Mouse (Mus musculus): ENCODE results near the gene Crtc3. TPM values are rescaled to one million over a fixed set of nuclear protein-coding genes. Genes with fewer than 3 reads are reported as not detected.

Gene Crtc3
- total and polyA plus RNA-seq, 3 experiments: 13.6 to 71.9 (median 34.4) TPM

DNA sequence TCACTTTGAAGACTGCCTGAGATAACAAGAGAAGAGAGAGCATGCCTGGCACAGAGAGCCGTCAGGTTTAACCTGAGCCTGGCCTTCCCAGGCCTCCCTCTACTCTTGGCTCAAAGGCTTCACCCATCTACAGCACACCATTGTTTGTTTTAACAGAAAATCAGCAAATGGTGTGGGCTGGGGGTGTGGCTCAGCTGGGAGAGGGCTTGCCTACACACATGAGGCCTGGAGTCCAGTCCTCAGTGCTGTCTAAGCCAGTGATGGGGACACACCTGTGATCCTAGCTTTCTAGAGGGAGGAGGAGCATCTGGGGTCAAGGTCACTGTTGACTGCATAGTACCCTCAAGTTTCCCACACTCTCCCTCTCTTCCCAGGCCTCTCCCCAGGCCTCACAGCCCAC lies 6.0 kb downstream of the Crtc3 start:
- DNase-seq (ENCODE audit: low spot score) (no peak), ATAC-seq (ENCODE audit: extremely low read depth, insufficient number of reproducible peaks, low FRiP score, poor library complexity, severe bottlenecking) (no peak)
- Histone ChIP-seq H3K4me1 (ENCODE audit: insufficient read depth, low read depth, low read length) (peaks cover 67% of the 10 kb centered on the region), H3K9me3 (replicated peaks) (peaks cover 3% of the 10 kb centered on the region; the same call in 1 of the 2 replicates), H3K27me3 (ENCODE audit: insufficient read depth, low read length) (no peaks in the 10 kb centered on the region), H3K4me3 (ENCODE audit: low read depth, low read length) (peak overlapping the region; percentile 16; the same call in 1 of the 2 replicates), H3K36me3 (replicated peaks) (peaks cover 21% of the 10 kb centered on the region)
- no peak for TF ChIP-seq GATA2 (IDR thresholded peaks at IDR 0.05; ENCODE audit: borderline replicate concordance, low read depth, low read length)
- no peak for TF ChIP-seq CTCF (IDR thresholded peaks at IDR 0.05; ENCODE audit: low read depth, low read length)
- no peak for TF ChIP-seq GATA1 (IDR thresholded peaks at IDR 0.05; ENCODE audit: borderline replicate concordance, low read length)
- no peak for TF ChIP-seq TAL1 (conservative IDR thresholded peaks at IDR 0.05; ENCODE audit: low read depth, low read length)

DNA sequence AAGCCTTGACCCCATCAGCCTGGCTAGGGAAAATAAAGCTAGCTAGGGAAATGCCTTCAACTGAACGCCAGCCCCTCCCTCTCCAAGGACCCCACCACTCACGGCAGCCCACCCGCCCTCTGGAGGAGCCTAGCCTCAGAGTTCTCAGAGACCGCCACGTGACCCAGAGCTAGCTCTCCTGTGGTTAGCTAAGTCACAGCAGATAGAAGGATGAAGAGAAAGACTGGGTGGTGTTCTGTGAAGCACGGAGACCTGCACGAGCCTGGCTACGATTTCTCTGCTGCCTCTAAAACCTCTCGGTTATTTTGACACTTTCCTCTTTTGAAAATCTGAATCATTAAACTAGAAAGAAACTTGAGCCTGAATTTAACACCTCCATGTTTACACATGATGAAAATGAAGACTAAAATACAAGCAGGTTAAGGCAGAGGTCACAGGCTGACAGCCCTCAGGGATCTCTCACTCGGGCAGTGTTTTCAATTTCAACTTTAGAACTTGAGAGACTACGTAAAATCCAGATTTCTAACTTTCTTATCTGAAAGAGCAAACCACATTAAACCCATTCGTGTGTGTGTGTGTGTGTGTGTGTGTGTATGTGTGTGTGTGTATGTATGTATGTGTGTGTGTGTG lies 8.3 kb downstream of the Crtc3 start:
- peaks cover 36% of the 10 kb centered on the region for H3K36me3 ChIP-seq (replicated peaks)
- ATAC-seq (ENCODE audit: extremely low read depth, insufficient number of reproducible peaks, low FRiP score, poor library complexity, severe bottlenecking) (peak; percentile 40; the same call in 1 of the 2 replicates), DNase-seq (ENCODE audit: low spot score) (no peak)
- peaks cover 3% of the 10 kb centered on the region; the same call in 1 of the 2 replicates for H3K9me3 ChIP-seq (replicated peaks)
- H3K4me1 ChIP-seq (ENCODE audit: insufficient read depth, low read depth, low read length): peaks cover 62% of the 10 kb centered on the region
- peak overlapping the region; percentile 3; the same call in 1 of the 2 replicates for H3K4me3 ChIP-seq (ENCODE audit: low read depth, low read length)
- H3K27me3 ChIP-seq (ENCODE audit: insufficient read depth, low read length): no peaks in the 10 kb centered on the region
- no peak for TF ChIP-seq POLR2AphosphoS5 (IDR thresholded peaks at IDR 0.05; ENCODE audit: insufficient replicate concordance, low read depth, low read length)
- no peak for TF ChIP-seq GATA2 (IDR thresholded peaks at IDR 0.05; ENCODE audit: borderline replicate concordance, low read depth, low read length)
- no peak for TF ChIP-seq GATA1 (IDR thresholded peaks at IDR 0.05; ENCODE audit: borderline replicate concordance, low read length)
- no peak for TF ChIP-seq CTCF (IDR thresholded peaks at IDR 0.05; ENCODE audit: low read depth, low read length)
- no peak for TF ChIP-seq TAL1 (conservative IDR thresholded peaks at IDR 0.05; ENCODE audit: low read depth, low read length)

DNA sequence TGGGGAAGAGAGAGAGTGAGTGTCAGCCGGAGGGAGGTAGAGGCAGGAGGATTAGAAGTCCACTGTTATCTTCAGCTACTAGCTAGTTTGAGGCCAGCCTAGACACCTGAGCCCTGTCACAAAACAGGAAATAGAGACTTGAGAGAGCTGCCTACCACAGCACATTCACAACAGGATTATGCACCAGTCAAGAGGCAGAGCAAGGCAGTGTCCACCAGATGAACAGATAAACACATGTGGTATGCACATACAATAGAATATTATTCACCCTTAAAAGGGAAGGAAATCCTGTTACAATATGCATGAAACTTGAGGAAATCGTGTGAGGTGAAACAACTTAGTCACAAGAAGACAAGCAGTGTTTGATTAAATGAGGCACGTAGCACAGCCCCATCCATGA lies 16.4 kb downstream of the Crtc3 start:
- Histone ChIP-seq H3K27me3 (ENCODE audit: insufficient read depth, low read length) (no peaks in the 10 kb centered on the region), H3K4me1 (ENCODE audit: insufficient read depth, low read depth, low read length) (peaks cover 63% of the 10 kb centered on the region), H3K4me3 (ENCODE audit: low read depth, low read length) (no peak overlapping the region), H3K36me3 (replicated peaks) (peaks cover 76% of the 10 kb centered on the region), H3K9me3 (replicated peaks) (no peaks in the 10 kb centered on the region)
- ATAC-seq (ENCODE audit: extremely low read depth, insufficient number of reproducible peaks, low FRiP score, poor library complexity, severe bottlenecking): no peak
- TF ChIP-seq GATA1 (IDR thresholded peaks at IDR 0.05; ENCODE audit: borderline replicate concordance, low read length): no peak
- DNase-seq (ENCODE audit: low spot score): no peak

DNA sequence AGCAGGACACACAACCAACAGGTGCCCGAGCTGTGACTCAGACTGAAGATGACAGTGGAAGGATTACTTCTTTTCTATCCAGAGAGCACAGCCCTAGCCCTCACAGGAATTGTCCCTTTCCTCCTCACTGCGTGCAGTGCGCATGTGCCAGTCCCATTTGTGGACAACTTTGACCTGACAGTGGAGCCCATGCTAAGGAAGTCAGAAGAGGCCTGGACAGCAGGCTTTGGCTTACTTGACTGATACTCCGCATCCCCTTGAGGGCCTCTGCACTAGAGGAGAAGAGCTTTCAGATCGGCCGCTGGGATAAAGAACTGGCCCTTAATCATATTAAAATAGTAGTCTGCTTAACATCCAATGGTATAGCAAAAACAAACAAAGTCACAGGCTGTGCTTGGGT lies 17.8 kb downstream of the Crtc3 start:
- Histone ChIP-seq H3K4me1 (ENCODE audit: insufficient read depth, low read depth, low read length) (peaks cover 68% of the 10 kb centered on the region), H3K36me3 (replicated peaks) (peaks cover 67% of the 10 kb centered on the region)

DNA sequence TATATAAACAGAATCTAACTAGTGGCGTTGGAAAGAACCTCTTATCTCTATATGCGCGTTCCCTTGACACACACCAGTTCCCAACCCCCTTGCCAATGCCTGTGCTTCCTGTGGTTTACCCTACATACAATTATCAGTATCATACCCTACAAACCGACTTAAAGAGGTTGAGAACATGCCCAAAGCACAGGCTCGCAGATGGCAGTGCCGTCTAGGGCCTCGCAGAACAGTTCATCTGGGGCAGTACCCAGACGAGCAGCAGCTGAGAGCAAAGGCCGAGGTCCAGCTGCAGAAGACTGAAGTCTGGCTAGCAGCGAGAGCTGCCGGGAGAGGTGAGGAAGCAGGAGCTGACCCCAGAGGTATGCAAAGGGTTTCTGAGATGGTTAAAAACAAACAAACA lies 21.5 kb downstream of the Crtc3 start:
- Histone ChIP-seq H3K4me1 (ENCODE audit: insufficient read depth, low read depth, low read length) (peaks cover 66% of the 10 kb centered on the region), H3K27me3 (ENCODE audit: insufficient read depth, low read length) (no peaks in the 10 kb centered on the region), H3K9me3 (replicated peaks) (no peaks in the 10 kb centered on the region), H3K36me3 (replicated peaks) (peaks cover 55% of the 10 kb centered on the region), H3K4me3 (ENCODE audit: low read depth, low read length) (peak overlapping the region; percentile 62; the same call in 1 of the 2 replicates)
- ATAC-seq (ENCODE audit: extremely low read depth, insufficient number of reproducible peaks, low FRiP score, poor library complexity, severe bottlenecking) (peak; percentile 88), DNase-seq (ENCODE audit: low spot score) (peak; percentile 57)
- TF ChIP-seq GATA1 (IDR thresholded peaks at IDR 0.05; ENCODE audit: borderline replicate concordance, low read length): no peak
- no peak for TF ChIP-seq POLR2AphosphoS5 (IDR thresholded peaks at IDR 0.05; ENCODE audit: insufficient replicate concordance, low read depth, low read length)
- TF ChIP-seq GATA2 (IDR thresholded peaks at IDR 0.05; ENCODE audit: borderline replicate concordance, low read depth, low read length): no peak
- TF ChIP-seq TAL1 (conservative IDR thresholded peaks at IDR 0.05; ENCODE audit: low read depth, low read length): 0 out of 2 replicates have a peak, but pooled peaks have one; percentile 21
- no peak for TF ChIP-seq CTCF (IDR thresholded peaks at IDR 0.05; ENCODE audit: low read depth, low read length)

More for the DNA sequence above, 17.8 kb downstream of the Crtc3 start:
- no peaks in the 10 kb centered on the region for H3K9me3 ChIP-seq (replicated peaks)
- no peak overlapping the region for H3K4me3 ChIP-seq (ENCODE audit: low read depth, low read length)
- TF ChIP-seq CTCF (IDR thresholded peaks at IDR 0.05; ENCODE audit: low read depth, low read length): no peak
- TF ChIP-seq GATA1 (IDR thresholded peaks at IDR 0.05; ENCODE audit: borderline replicate concordance, low read length): no peak
- TF ChIP-seq POLR2AphosphoS5 (IDR thresholded peaks at IDR 0.05; ENCODE audit: insufficient replicate concordance, low read depth, low read length): no peak
- no peak for TF ChIP-seq GATA2 (IDR thresholded peaks at IDR 0.05; ENCODE audit: borderline replicate concordance, low read depth, low read length)
- no peak for TF ChIP-seq TAL1 (conservative IDR thresholded peaks at IDR 0.05; ENCODE audit: low read depth, low read length)
- ATAC-seq (ENCODE audit: extremely low read depth, insufficient number of reproducible peaks, low FRiP score, poor library complexity, severe bottlenecking): no peak
- DNase-seq (ENCODE audit: low spot score): no peak
- H3K27me3 ChIP-seq (ENCODE audit: insufficient read depth, low read length): no peaks in the 10 kb centered on the region

DNA sequence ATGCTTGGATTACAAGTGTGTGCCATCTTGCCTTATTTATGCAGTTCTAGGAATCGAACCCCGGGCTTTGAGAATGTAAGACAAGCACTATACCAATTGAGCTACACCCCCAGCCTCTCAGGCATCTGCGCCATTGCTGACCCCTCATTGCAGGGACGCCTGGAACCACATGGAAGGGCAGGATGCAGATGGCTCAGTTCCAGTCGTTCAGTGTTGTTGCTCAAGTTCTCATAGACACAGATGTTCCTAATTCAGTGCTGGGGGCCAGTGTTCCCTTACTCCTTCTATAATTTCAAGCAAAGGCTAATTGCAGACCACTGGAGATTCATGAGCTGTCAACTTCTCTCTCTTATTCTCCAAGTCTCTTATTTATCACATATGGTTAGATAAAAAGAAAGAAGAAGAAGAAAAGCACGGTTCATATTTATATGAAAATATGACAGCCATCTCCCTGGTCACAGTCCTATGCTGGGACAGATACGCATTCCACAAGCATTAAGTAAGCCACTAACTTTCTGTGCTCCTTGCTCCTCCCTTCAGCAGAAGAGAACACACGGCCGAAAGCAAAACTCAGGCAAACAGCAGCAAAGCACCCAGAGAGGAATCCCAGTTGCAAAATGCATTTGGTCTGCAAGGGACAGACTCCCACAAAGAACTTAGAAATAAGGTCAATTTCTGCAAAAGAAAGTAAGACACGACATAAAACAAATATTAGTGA lies 22.3 kb downstream of the Crtc3 start:
- ATAC-seq (ENCODE audit: extremely low read depth, insufficient number of reproducible peaks, low FRiP score, poor library complexity, severe bottlenecking) (no peak), DNase-seq (ENCODE audit: low spot score) (no peak)
- no peaks in the 10 kb centered on the region for H3K27me3 ChIP-seq (ENCODE audit: insufficient read depth, low read length)
- peaks cover 51% of the 10 kb centered on the region for H3K36me3 ChIP-seq (replicated peaks)
- TF ChIP-seq TAL1 (conservative IDR thresholded peaks at IDR 0.05; ENCODE audit: low read depth, low read length): no peak
- H3K9me3 ChIP-seq (replicated peaks): no peaks in the 10 kb centered on the region
- peaks cover 60% of the 10 kb centered on the region for H3K4me1 ChIP-seq (ENCODE audit: insufficient read depth, low read depth, low read length)
- peak overlapping the region; percentile 48; the same call in 1 of the 2 replicates for H3K4me3 ChIP-seq (ENCODE audit: low read depth, low read length)

All from G1E (cell line).